Mouse (Mus musculus): ENCODE measurements around the gene Loxl4.

Gene Loxl4

GRCm38 (mm10) chr19:42608082-42608481, 4.5 kb downstream of the Loxl4 start:
- no peak for DNase-seq

GRCm38 (mm10) chr19:42602576-42602975, 10.0 kb downstream of the Loxl4 start:
- no peak for DNase-seq

GRCm38 (mm10) chr19:42602041-42602440, 10.6 kb downstream of the Loxl4 start:
- DNase-seq: no peak

GRCm38 (mm10) chr19:42601445-42601844, 11.2 kb downstream of the Loxl4 start:
- no peak for DNase-seq

GRCm38 (mm10) chr19:42600591-42600990, 12.0 kb downstream of the Loxl4 start:
- DNase-seq: no peak

GRCm38 (mm10) chr19:42599891-42600290, 12.7 kb downstream of the Loxl4 start:
- peak; percentile 23 to 27 for DNase-seq

- DNase-seq: no peak
These were observed 14.7 kb downstream of the Loxl4 start for GRCm38 (mm10) chr19:42597896-42598295.

GRCm38 (mm10) chr19:42597286-42597685, 15.3 kb downstream of the Loxl4 start:
- no peak for DNase-seq

- DNase-seq: no peak
These were observed 17.5 kb downstream of the Loxl4 start for GRCm38 (mm10) chr19:42595066-42595465.

- no peak for DNase-seq
These were observed 19.2 kb downstream of the Loxl4 start for GRCm38 (mm10) chr19:42593456-42593855.

- DNase-seq: no peak
These were observed 21.1 kb downstream of the Loxl4 start for GRCm38 (mm10) chr19:42591534-42591933.

GRCm38 (mm10) chr19:42589246-42589645, 23.4 kb downstream of the Loxl4 start:
- no peak for DNase-seq

- no peak for DNase-seq
These were observed 24.9 kb downstream of the Loxl4 start for GRCm38 (mm10) chr19:42587704-42588103.

GRCm38 (mm10) chr19:42584188-42584587, 28.4 kb downstream of the Loxl4 start:
- no peak for DNase-seq

GRCm38 (mm10) chr19:42583677-42584076, 28.9 kb downstream of the Loxl4 start:
- no peak for DNase-seq

- no peak for DNase-seq
These were observed 29.7 kb downstream of the Loxl4 start for GRCm38 (mm10) chr19:42582811-42583370.

GRCm38 (mm10) chr19:42580701-42581100, 31.9 kb downstream of the Loxl4 start:
- DNase-seq: no peak

- no peak for DNase-seq
These were observed 34.0 kb downstream of the Loxl4 start for GRCm38 (mm10) chr19:42578631-42579030.

GRCm38 (mm10) chr19:42576856-42577255, 35.8 kb downstream of the Loxl4 start:
- no peak for DNase-seq

- no peak for DNase-seq
These were observed 37.3 kb downstream of the Loxl4 start for GRCm38 (mm10) chr19:42575317-42575716.

GRCm38 (mm10) chr19:42571291-42571690, 41.3 kb downstream of the Loxl4 start:
- DNase-seq: no peak

GRCm38 (mm10) chr19:42569076-42569475, 43.5 kb downstream of the Loxl4 start:
- no peak for DNase-seq

- no peak for DNase-seq
These were observed 45.6 kb downstream of the Loxl4 start for GRCm38 (mm10) chr19:42567020-42567419.

GRCm38 (mm10) chr19:42566283-42567019, 46.2 kb downstream of the Loxl4 start:
- DNase-seq: no peak
